In the genomic region with DNA sequence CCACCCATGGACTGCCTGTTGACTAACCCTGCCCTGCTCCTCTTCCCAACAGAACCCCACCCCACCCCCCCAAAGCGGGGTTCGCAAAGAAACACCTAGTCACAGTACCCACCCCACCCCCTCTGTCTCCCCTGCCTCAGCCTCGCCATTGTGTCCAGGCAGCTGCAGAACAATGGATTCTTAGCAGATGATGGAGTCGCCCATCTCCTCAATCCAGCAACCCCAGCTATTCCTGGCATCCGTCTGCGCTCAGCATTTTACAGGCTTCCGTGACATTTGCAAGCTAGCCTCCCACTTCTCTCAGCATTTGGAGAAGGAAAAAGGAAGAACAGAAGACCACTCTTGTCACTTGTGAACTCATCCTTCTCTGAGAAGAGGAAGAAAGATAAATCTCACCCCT, we compare ENCODE assay signal across 9 mouse cellular contexts. TPM values are rescaled to one million over a fixed set of nuclear protein-coding genes. Genes with fewer than 3 reads are reported as not detected.
DNase-seq lines count a peak whose midpoint lies in the region; ATAC-seq and TF ChIP-seq lines count a peak whose summit lies in the region.
"Had no signal": no experiment of that assay in that cellular context is flagged by ENCODE, and none has a peak within 500 bp of the region (broad histone marks: within the 10 kb centered on the region; RNA-seq: fewer than 3 reads in every experiment).

No protein-coding gene starts in this region.

- H3K36me3 ChIP-seq in heart, embryonic 10.5 days, result no peaks in the 10 kb centered on the region
- H3K36me3 ChIP-seq in hindbrain, postnatal 0 days (ENCODE audit: insufficient read depth, low read length), result no peaks in the 10 kb centered on the region

- H3K27ac ChIP-seq in heart, embryonic 10.5 days, result peak overlapping the region; percentile 2
- H3K27ac ChIP-seq in hindbrain, postnatal 0 days, result no peak overlapping the region; the same call in 1 of the 2 replicates
- H3K27ac ChIP-seq: left cerebral cortex, adult 2 months had no signal

- peaks cover 27% of the 10 kb centered on the region for H3K4me1 ChIP-seq in heart, embryonic 10.5 days
- peaks cover 4% of the 10 kb centered on the region; the same call in 1 of the 2 replicates for H3K4me1 ChIP-seq in hindbrain, postnatal 0 days (ENCODE audit: insufficient read depth, low read length)

- no peaks in the 10 kb centered on the region for H3K9me3 ChIP-seq in heart, embryonic 10.5 days
- H3K9me3 ChIP-seq in hindbrain, postnatal 0 days (ENCODE audit: low read length), result no peaks in the 10 kb centered on the region

- no peaks in the 10 kb centered on the region for H3K27me3 ChIP-seq in heart, embryonic 10.5 days (ENCODE audit: insufficient read depth, poor library complexity, severe bottlenecking)
- H3K27me3 ChIP-seq in hindbrain, postnatal 0 days (ENCODE audit: insufficient read depth, low read length), result no peaks in the 10 kb centered on the region

- peak overlapping the region; percentile 34 for H3K4me3 ChIP-seq in heart, embryonic 10.5 days
- H3K4me3 ChIP-seq in hindbrain, postnatal 0 days (ENCODE audit: low read length), result no peak overlapping the region
- H3K4me3 ChIP-seq: left cerebral cortex, adult 2 months had no signal

- peak overlapping the region; percentile 33; the same call in 1 of the 2 replicates for H3K9ac ChIP-seq in hindbrain, postnatal 0 days (replicated peaks; ENCODE audit: low read length)

- peak overlapping the region; percentile 27 for H3K4me2 ChIP-seq in hindbrain, postnatal 0 days (ENCODE audit: low read depth, low read length)

- DNase-seq in heart, embryonic 10.5 days (ENCODE audit: low spot score), result no peak
- no peak for DNase-seq in heart, postnatal 4 days
- peak; percentile 25 for DNase-seq in right cerebral cortex, adult 18-20 months
- no peak for DNase-seq in right cerebral cortex, postnatal 14 days
- DNase-seq in hindbrain, postnatal 0 days (ENCODE audit: low spot score), result peak; percentile 28
- peak; percentile 14 for DNase-seq in right cerebral cortex, postnatal 4 days
- DNase-seq in cerebellum, postnatal 25 days, result no peak

- ATAC-seq in hindbrain, postnatal 0 days, result no peak
- no peak for ATAC-seq in activated CD4-positive, CD25-positive, alpha-beta regulatory T cell, adult 4 months

- 16% methylated on average over 7 of the region's 7 CpGs for WGBS in heart, embryonic 10.5 days
- 9% methylated on average over 7 of the region's 7 CpGs for WGBS in hindbrain, postnatal 0 days

- TF ChIP-seq CTCF in hindbrain, postnatal 0 days (IDR thresholded peaks at IDR 0.05; ENCODE audit: low read depth), result no peak

RNA-seq across cellular contexts. Expression of a gene that starts 21.8 kb away (rescaled TPM):
- 148 and 182 TPM in 2 replicates for polyA plus RNA-seq in heart, embryonic 10.5 days (2016; fragmentation: Nextera tagmentation; extraction: Ambion mirVana)
- 10 to 100 TPM; 26.8 to 28.7 TPM for total RNA-seq in heart, postnatal 4 days (2021)
- total RNA-seq in hindbrain, postnatal 0 days (2014; rRNA removed), result 42.2 and 48.2 TPM in 2 replicates
- 63.7 and 64.6 TPM in 2 replicates for polyA plus RNA-seq in hindbrain, postnatal 0 days (2015; fragmentation: Nextera tagmentation; extraction: Ambion mirVana)
- polyA plus RNA-seq in activated CD4-positive, CD25-positive, alpha-beta regulatory T cell, adult 4 months (2017; shearing (Covaris generic)), result 10 to 100 TPM; 51.4 to 61.1 TPM

RNA-seq across cellular contexts. Expression of a gene that starts 27.4 kb away (rescaled TPM):
- polyA plus RNA-seq in heart, embryonic 10.5 days (2016; fragmentation: Nextera tagmentation; extraction: Ambion mirVana), result 410 and 487 TPM in 2 replicates
- 100 to 1,000 TPM; 108 to 113 TPM for total RNA-seq in heart, postnatal 4 days (2021)
- total RNA-seq in hindbrain, postnatal 0 days (2014; rRNA removed), result 45.1 and 48.1 TPM in 2 replicates
- polyA plus RNA-seq in hindbrain, postnatal 0 days (2015; fragmentation: Nextera tagmentation; extraction: Ambion mirVana), result 278 and 289 TPM in 2 replicates
- polyA plus RNA-seq in activated CD4-positive, CD25-positive, alpha-beta regulatory T cell, adult 4 months (2017; shearing (Covaris generic)), result 100 to 1,000 TPM; 383 to 452 TPM

RNA-seq across cellular contexts. Expression of a gene that starts 53.3 kb away (rescaled TPM):
- polyA plus RNA-seq in heart, embryonic 10.5 days (2016; fragmentation: Nextera tagmentation; extraction: Ambion mirVana), result 55.4 and 57.8 TPM in 2 replicates
- total RNA-seq in heart, postnatal 4 days (2021), result 10 to 100 TPM; 52.5 TPM
- 74.3 and 80.9 TPM in 2 replicates for total RNA-seq in hindbrain, postnatal 0 days (2014; rRNA removed)
- polyA plus RNA-seq in hindbrain, postnatal 0 days (2015; fragmentation: Nextera tagmentation; extraction: Ambion mirVana), result 102 and 104 TPM in 2 replicates
- 1 to 10 TPM; 5.3 to 6.9 TPM for polyA plus RNA-seq in activated CD4-positive, CD25-positive, alpha-beta regulatory T cell, adult 4 months (2017; shearing (Covaris generic))

Comparison
In these comparisons a context has a peak if more than half of its experiments do, and no peak if none do; other contexts are left out.
1. DNase-seq: peak in right cerebral cortex, adult 18-20 months (single experiment), hindbrain, postnatal 0 days (single experiment) and right cerebral cortex, postnatal 4 days (single experiment); none in heart, embryonic 10.5 days (single experiment), heart, postnatal 4 days (single experiment), right cerebral cortex, postnatal 14 days (single experiment) and cerebellum, postnatal 25 days (0 of 2).